Mouse (Mus musculus) CD8-positive naive resting alpha-beta T cell, adult 57 days (primary cell): ENCODE results near the gene Tirap. TPM values are rescaled to one million over a fixed set of nuclear protein-coding genes. Genes with fewer than 3 reads are reported as not detected.

Source experiments
- total RNA-seq: library from RNA; stranded (reverse); gene quantifications from one replicate; pipeline ENCODE4 v1.2.4, GENCODE M21; 2023

The Tirap gene
- total RNA-seq = 2.2 TPM

GRCm38 (mm10) chr9:35199772-35200471 lies at the start of gene Tirap, which contains the start of gene Srpr:
Gene Tirap, minus strand, starts transcription at chr9:35200291.
Gene Srpr, plus strand, starts transcription at chr9:35200175.

GRCm38 (mm10) chr9:35210542-35211474 lies 10.7 kb upstream of the Tirap start, which contains the start of gene Foxred1:
Gene Foxred1, minus strand, starts transcription at chr9:35211055.

GRCm38 (mm10) chr9:35175251-35176123 lies 24.6 kb downstream of the Tirap start, which contains the start of gene Dcps:
Gene Dcps, minus strand, starts transcription at chr9:35176061.

Other genes starting within 250 kb of the Tirap start
- gene St3gal4, start 81.0 kb downstream of the Tirap start, total RNA-seq = 45.8 TPM
- 35.7 TPM for gene Dcps, start 24.2 kb downstream of the Tirap start, total RNA-seq
- 97.4 TPM for gene Srpr, start 116 bp downstream of the Tirap start, total RNA-seq
- 24.8 TPM for gene Foxred1, start 10.8 kb upstream of the Tirap start, total RNA-seq
- 16.2 TPM for gene Fam118b, start 67.5 kb upstream of the Tirap start, total RNA-seq
- gene Rpusd4, start 67.6 kb upstream of the Tirap start, total RNA-seq = 44.2 TPM
- 21.7 TPM for gene Cdon, start 220.8 kb upstream of the Tirap start, total RNA-seq